Mouse (Mus musculus): ENCODE measurements at regions not wholly inside any gene's neighbourhood (a gene's known extent, or its start where the extent isn't known, plus 50 kb on each side); places are given as distances from the start of the nearest gene placed in this dataset.

GRCm38 (mm10) chr15:25140389-25141181 is 273.0 kb downstream of the Basp1 start:
- TF ChIP-seq POLR2A (IDR thresholded peaks at IDR 0.05; ENCODE audit: borderline replicate concordance, insufficient read depth, low read length) (no peak), CTCF (IDR thresholded peaks at IDR 0.05; ENCODE audit: borderline replicate concordance, insufficient read depth, low read depth, low read length) (no peak)
